In genomic region chr17:32349851-32350381, GRCm38 (mm10) we compare ENCODE assay signal across 8 mouse cellular contexts. TPM values are rescaled to one million over a fixed set of nuclear protein-coding genes. Genes with fewer than 3 reads are reported as not detected.
DNase-seq lines count a peak whose midpoint lies in the region; ATAC-seq and TF ChIP-seq lines count a peak whose summit lies in the region.

No protein-coding gene starts in this region.

- H3K4me1 ChIP-seq in heart, embryonic 15.5 days (replicated peaks), result peaks cover 34% of the 10 kb centered on the region
- peaks cover 65% of the 10 kb centered on the region for H3K4me1 ChIP-seq in E14TG2a.4 (replicated peaks; ENCODE audit: low read depth, low read length)
- H3K4me1 ChIP-seq in forebrain, embryonic 10.5 days, result peaks cover 27% of the 10 kb centered on the region
- peaks cover 46% of the 10 kb centered on the region for H3K4me1 ChIP-seq in liver, embryonic 12.5 days
- peaks cover 3% of the 10 kb centered on the region; the same call in 1 of the 2 replicates for H3K4me1 ChIP-seq in stomach, postnatal 0 days (replicated peaks; ENCODE audit: control insufficient read depth, insufficient read depth)

- peak overlapping the region; percentile 84 for H3K4me2 ChIP-seq in heart, embryonic 15.5 days
- peak overlapping the region; percentile 92 for H3K4me2 ChIP-seq in liver, embryonic 12.5 days
- peak overlapping the region; percentile 92 for H3K4me2 ChIP-seq in stomach, postnatal 0 days (replicated peaks; ENCODE audit: low read depth)

- H3K27ac ChIP-seq in heart, embryonic 15.5 days, result peak overlapping the region; percentile 89
- peak overlapping the region; percentile 91 for H3K27ac ChIP-seq in forebrain, embryonic 10.5 days
- H3K27ac ChIP-seq in liver, embryonic 12.5 days, result peak overlapping the region; percentile 88
- peak overlapping the region; percentile 86 for H3K27ac ChIP-seq in stomach, postnatal 0 days (replicated peaks)

- DNase-seq in heart, postnatal 4 days, result no peak
- no peak for DNase-seq in forebrain, embryonic 10.5 days (ENCODE audit: extremely low spot score, low spot score)
- no peak for DNase-seq in stomach, postnatal 0 days (ENCODE audit: low spot score)
- no peak for DNase-seq in gastrocnemius, postnatal 10 days
- no peak for DNase-seq in left cerebral cortex, adult 11 months (ENCODE audit: low spot score)

- H3K27me3 ChIP-seq in heart, embryonic 15.5 days, result no peaks in the 10 kb centered on the region
- H3K27me3 ChIP-seq in E14TG2a.4 (ENCODE audit: insufficient read depth, low read length), result no peaks in the 10 kb centered on the region
- no peaks in the 10 kb centered on the region for H3K27me3 ChIP-seq in forebrain, embryonic 10.5 days (ENCODE audit: poor library complexity, severe bottlenecking)
- H3K27me3 ChIP-seq in liver, embryonic 12.5 days (replicated peaks), result no peaks in the 10 kb centered on the region
- H3K27me3 ChIP-seq in stomach, postnatal 0 days (ENCODE audit: control insufficient read depth, insufficient read depth, low read length), result no peaks in the 10 kb centered on the region

- peak overlapping the region; percentile 79 for H3K4me3 ChIP-seq in heart, embryonic 15.5 days
- peak overlapping the region; percentile 99 for H3K4me3 ChIP-seq in E14TG2a.4 (replicated peaks; ENCODE audit: low read length)
- H3K4me3 ChIP-seq in forebrain, embryonic 10.5 days, result peak overlapping the region; percentile 81
- peak overlapping the region; percentile 81 for H3K4me3 ChIP-seq in liver, embryonic 12.5 days
- peak overlapping the region; percentile 93 for H3K4me3 ChIP-seq in stomach, postnatal 0 days (ENCODE audit: low read depth, low read length)

- no peak for TF ChIP-seq EP300 in stomach, postnatal 0 days (optimal IDR thresholded peaks at IDR 0.05)

- WGBS in heart, embryonic 15.5 days, result under 1% methylated on average over 24 of the region's 24 CpGs
- under 1% methylated on average over 24 of the region's 24 CpGs for WGBS in forebrain, embryonic 10.5 days
- WGBS in liver, embryonic 12.5 days (ENCODE audit: insufficient replicate concordance), result under 1% methylated on average over 24 of the region's 24 CpGs
- WGBS in stomach, postnatal 0 days, result 0% methylated on average over 24 of the region's 24 CpGs

- TF ChIP-seq CTCF in E14TG2a.4 (conservative IDR thresholded peaks at IDR 0.05; ENCODE audit: low read length), result no peak
- no peak for TF ChIP-seq CTCF in stomach, postnatal 0 days (IDR thresholded peaks at IDR 0.05; ENCODE audit: low read depth)

- peak overlapping the region; percentile 87 for H3K9ac ChIP-seq in heart, embryonic 15.5 days
- H3K9ac ChIP-seq in liver, embryonic 12.5 days, result peak overlapping the region; percentile 90
- peak overlapping the region; percentile 89 for H3K9ac ChIP-seq in stomach, postnatal 0 days (ENCODE audit: low read length)

- no peak for ATAC-seq in heart, embryonic 15.5 days (replicated peaks; ENCODE audit: insufficient number of reproducible peaks, insufficient read depth, low FRiP score, low read depth)
- ATAC-seq in liver, embryonic 12.5 days, result peak; percentile 13
- ATAC-seq in stomach, postnatal 0 days (ENCODE audit: low FRiP score, low TSS enrichment), result no peak

- H3K36me3 ChIP-seq in heart, embryonic 15.5 days, result peaks cover 9% of the 10 kb centered on the region
- H3K36me3 ChIP-seq in E14TG2a.4 (ENCODE audit: insufficient read depth, low read length), result peaks cover 26% of the 10 kb centered on the region
- peaks cover 20% of the 10 kb centered on the region for H3K36me3 ChIP-seq in forebrain, embryonic 10.5 days (replicated peaks)
- H3K36me3 ChIP-seq in liver, embryonic 12.5 days, result peaks cover 27% of the 10 kb centered on the region
- H3K36me3 ChIP-seq in stomach, postnatal 0 days (ENCODE audit: control insufficient read depth, insufficient read depth, low read length), result peaks cover 3% of the 10 kb centered on the region; the same call in 1 of the 2 replicates

- H3K9me3 ChIP-seq in heart, embryonic 15.5 days (replicated peaks), result no peaks in the 10 kb centered on the region
- no peaks in the 10 kb centered on the region for H3K9me3 ChIP-seq in E14TG2a.4 (ENCODE audit: low read length)
- no peaks in the 10 kb centered on the region for H3K9me3 ChIP-seq in forebrain, embryonic 10.5 days
- H3K9me3 ChIP-seq in liver, embryonic 12.5 days (replicated peaks), result no peaks in the 10 kb centered on the region
- no peaks in the 10 kb centered on the region for H3K9me3 ChIP-seq in stomach, postnatal 0 days (ENCODE audit: control insufficient read depth, low read length)

RNA-seq across cellular contexts. Expression of gene Akap8l, which starts 0.5 kb away (rescaled TPM):
- polyA plus RNA-seq in heart, embryonic 15.5 days (2015; fragmentation: Nextera tagmentation; extraction: Ambion mirVana), result 88.1 and 98.5 TPM in 2 replicates
- 10 to 100 TPM; 57.4 to 57.8 TPM for total RNA-seq in heart, postnatal 4 days (2021)
- polyA plus RNA-seq in forebrain, embryonic 10.5 days (2016; fragmentation: Nextera tagmentation; extraction: Ambion mirVana), result 79.0 and 79.9 TPM in 2 replicates
- 49.7 and 50.1 TPM in 2 replicates for polyA plus RNA-seq in liver, embryonic 12.5 days (2016; fragmentation: Nextera tagmentation; extraction: Ambion mirVana)
- 25.2 and 31.7 TPM in 2 replicates for polyA plus RNA-seq in stomach, postnatal 0 days (2015; fragmentation: Nextera tagmentation; extraction: Ambion mirVana)
- 10 to 100 TPM; 23.7 to 39.9 TPM for total RNA-seq in gastrocnemius, postnatal 10 days (2021)

RNA-seq across cellular contexts. Expression of gene Akap8, which starts 28.9 kb away (rescaled TPM):
- polyA plus RNA-seq in heart, embryonic 15.5 days (2015; fragmentation: Nextera tagmentation; extraction: Ambion mirVana), result 64.8 and 74.3 TPM in 2 replicates
- 10 to 100 TPM; 68.8 to 78.1 TPM for total RNA-seq in heart, postnatal 4 days (2021)
- polyA plus RNA-seq in forebrain, embryonic 10.5 days (2016; fragmentation: Nextera tagmentation; extraction: Ambion mirVana), result 144 and 147 TPM in 2 replicates
- 72.1 and 73.5 TPM in 2 replicates for polyA plus RNA-seq in liver, embryonic 12.5 days (2016; fragmentation: Nextera tagmentation; extraction: Ambion mirVana)
- polyA plus RNA-seq in stomach, postnatal 0 days (2015; fragmentation: Nextera tagmentation; extraction: Ambion mirVana), result 30.3 and 31.0 TPM in 2 replicates
- 10 to 100 TPM; 37.6 to 50.2 TPM for total RNA-seq in gastrocnemius, postnatal 10 days (2021)

RNA-seq across cellular contexts. Expression of gene Wiz, which starts 39.3 kb away (rescaled TPM):
- polyA plus RNA-seq in heart, embryonic 15.5 days (2015; fragmentation: Nextera tagmentation; extraction: Ambion mirVana), result 13.1 and 16.9 TPM in 2 replicates
- total RNA-seq in heart, postnatal 4 days (2021), result 10 to 100 TPM; 33.7 to 34.6 TPM
- polyA plus RNA-seq in forebrain, embryonic 10.5 days (2016; fragmentation: Nextera tagmentation; extraction: Ambion mirVana), result 24.9 and 25.9 TPM in 2 replicates
- 13.3 and 14.8 TPM in 2 replicates for polyA plus RNA-seq in liver, embryonic 12.5 days (2016; fragmentation: Nextera tagmentation; extraction: Ambion mirVana)
- 9.6 and 13.4 TPM in 2 replicates for polyA plus RNA-seq in stomach, postnatal 0 days (2015; fragmentation: Nextera tagmentation; extraction: Ambion mirVana)
- total RNA-seq in gastrocnemius, postnatal 10 days (2021), result 10 to 100 TPM; 17.5 to 24.5 TPM

RNA-seq across cellular contexts. Expression of gene Rasal3, which starts 53.5 kb away (rescaled TPM):
- 1.9 and 10.0 TPM in 2 replicates for polyA plus RNA-seq in heart, embryonic 15.5 days (2015; fragmentation: Nextera tagmentation; extraction: Ambion mirVana)
- total RNA-seq in heart, postnatal 4 days (2021), result under 1 TPM; 0.52 to 0.67 TPM
- 0.50 and 0.52 TPM in 2 replicates for polyA plus RNA-seq in forebrain, embryonic 10.5 days (2016; fragmentation: Nextera tagmentation; extraction: Ambion mirVana)
- polyA plus RNA-seq in liver, embryonic 12.5 days (2016; fragmentation: Nextera tagmentation; extraction: Ambion mirVana), result 7.2 and 8.1 TPM in 2 replicates
- polyA plus RNA-seq in stomach, postnatal 0 days (2015; fragmentation: Nextera tagmentation; extraction: Ambion mirVana), result 0.56 and 0.63 TPM in 2 replicates
- total RNA-seq in gastrocnemius, postnatal 10 days (2021), result under 1 TPM; 0.70 to 0.90 TPM
